Mouse (Mus musculus): ENCODE data around the gene Nckipsd.

DNA sequence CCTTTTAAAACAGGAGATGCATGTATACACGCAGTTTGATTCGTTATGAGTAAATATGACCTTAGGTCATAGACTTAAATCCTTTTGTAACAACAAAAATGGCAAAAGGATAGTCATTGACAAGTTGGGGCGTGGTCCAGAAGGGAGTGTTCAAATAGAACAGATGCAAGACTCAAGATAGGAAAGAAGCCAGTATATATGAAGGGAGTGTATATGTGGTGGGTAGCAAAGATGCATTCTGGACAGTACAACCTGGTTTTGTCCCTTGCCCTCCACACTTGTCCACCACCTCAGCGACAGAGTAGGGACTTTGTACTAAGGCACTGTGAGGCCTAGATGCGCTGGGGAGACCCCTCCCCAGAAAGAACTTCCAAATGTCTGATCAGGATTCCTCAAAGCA is 494 bp upstream of the Nckipsd start:
- no peak for TF ChIP-seq CTCF (IDR thresholded peaks at IDR 0.05; ENCODE audit: low read depth, low read length)
- TF ChIP-seq GATA1 (IDR thresholded peaks at IDR 0.05; ENCODE audit: borderline replicate concordance, low read length), result no peak
- TF ChIP-seq GATA2 (IDR thresholded peaks at IDR 0.05; ENCODE audit: borderline replicate concordance, low read depth, low read length), result no peak
- TF ChIP-seq TAL1 (conservative IDR thresholded peaks at IDR 0.05; ENCODE audit: low read depth, low read length), result no peak
- TF ChIP-seq POLR2AphosphoS5 (IDR thresholded peaks at IDR 0.05; ENCODE audit: insufficient replicate concordance, low read depth, low read length), result no peak

Data from G1E (cell line).